Mouse (Mus musculus) right cerebral cortex, postnatal 10 days (tissue): ENCODE data around the gene Atp4a.
A peak's percentile ranks its signal among the peaks of the same experiment; 100 is the strongest.

Experiments used
- DNase-seq, 2 experiments: peaks; one replicate each; pipeline ENCODE4 v3.0.0; 2021; ENCODE audit warnings: low spot score in 2 of 2

The Atp4a gene

DNA sequence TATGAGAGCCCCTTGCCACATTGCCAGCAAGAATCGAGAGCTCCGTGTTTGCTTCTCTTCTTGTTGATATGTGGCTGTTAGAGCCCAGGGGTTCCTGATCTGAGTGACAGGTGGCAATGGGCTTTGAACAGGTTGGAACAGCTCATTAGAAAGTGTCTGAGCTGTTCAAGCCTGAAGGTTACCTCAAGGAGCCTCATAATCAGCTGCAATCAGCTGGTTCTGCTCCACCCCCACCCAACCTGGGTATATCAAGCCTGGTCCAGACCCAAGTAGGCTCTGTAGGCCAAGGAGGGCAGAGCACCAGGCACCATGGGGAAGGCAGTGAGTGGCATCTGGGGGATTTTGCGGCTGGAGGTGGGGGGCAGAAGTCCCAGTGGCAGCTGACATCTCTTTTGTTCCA lies at the start of gene Atp4a:
Gene Atp4a, plus strand, starts transcription at position 268 of the 400 bp plus-strand sequence.
- no peak for DNase-seq

DNA sequence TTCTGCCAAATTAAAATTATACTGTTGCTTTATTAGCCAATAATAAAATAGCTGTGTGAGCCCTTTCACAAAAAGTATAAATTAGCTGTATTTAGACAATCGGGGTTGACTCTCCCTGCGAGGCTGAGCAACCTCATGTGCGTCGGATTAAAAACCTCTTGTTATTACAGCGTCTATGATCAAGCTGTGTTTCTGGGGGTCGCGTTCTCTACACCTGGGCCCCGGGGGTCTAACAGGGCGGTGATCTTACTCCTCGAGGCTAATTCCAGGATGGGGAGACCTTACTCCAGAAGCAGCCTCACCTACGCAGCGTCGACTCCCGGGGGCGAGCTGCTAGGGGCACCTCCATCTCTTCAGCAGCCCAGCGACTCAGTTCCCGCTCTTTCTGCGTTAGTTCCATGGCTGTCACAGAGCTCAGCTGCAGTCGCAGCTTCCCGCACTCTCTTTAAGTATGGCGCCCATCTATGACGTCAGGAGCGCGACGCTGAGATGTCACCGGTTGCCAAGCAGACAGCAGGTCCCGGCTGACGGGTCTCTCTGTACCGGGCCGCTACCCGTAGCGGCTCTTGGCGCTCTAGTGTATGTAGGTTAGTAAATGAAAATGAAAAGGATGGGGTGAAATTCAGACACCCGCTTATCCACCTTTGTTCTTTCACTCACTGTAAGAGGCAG lies 47.3 kb upstream of the Atp4a start, which contains the start of gene Haus5:
Gene Haus5, minus strand, starts transcription at position 466 of the 672 bp plus-strand sequence.
- peak; percentile 96 for DNase-seq

DNA sequence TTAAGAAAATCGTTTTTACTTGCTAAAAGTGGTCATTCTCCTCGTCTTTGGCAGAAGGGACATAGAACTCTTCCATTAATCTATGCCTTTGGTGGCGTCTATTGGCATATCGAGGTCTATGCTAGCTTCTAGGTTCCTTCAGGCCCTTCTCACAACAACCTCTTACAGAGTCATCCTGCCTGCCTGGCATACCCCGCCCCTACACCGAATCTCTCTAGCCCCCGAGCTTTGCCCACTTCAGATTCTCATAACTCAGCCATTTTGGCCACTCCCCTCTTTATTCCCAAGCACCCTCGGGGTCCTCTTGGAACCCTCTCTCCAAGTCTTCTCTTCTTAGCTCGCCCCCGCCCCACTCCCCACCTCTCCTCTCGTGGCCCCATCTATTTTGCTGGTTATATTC lies 46.7 kb upstream of the Atp4a start:
- DNase-seq = peak; percentile 30 to 43

DNA sequence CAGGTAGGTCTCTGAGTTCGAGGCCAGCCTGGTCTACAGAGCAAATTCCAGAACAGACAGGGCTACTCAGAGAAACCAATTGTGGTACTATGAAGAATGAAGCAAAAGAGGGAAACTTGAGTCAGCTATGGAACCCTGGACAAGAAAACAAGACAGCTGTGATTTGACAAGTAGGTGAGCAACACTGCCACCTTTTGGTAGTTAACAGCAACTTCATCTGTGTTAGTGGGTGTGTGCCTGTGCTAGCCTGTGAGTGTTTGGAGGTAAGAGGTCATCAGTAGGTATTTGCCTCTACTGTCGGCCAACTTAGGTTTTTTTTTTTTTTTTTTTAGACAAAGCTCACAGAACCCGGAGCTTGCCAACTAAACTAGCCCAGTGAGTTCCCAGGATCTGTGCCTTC lies 42.8 kb upstream of the Atp4a start:
- DNase-seq = no peak

DNA sequence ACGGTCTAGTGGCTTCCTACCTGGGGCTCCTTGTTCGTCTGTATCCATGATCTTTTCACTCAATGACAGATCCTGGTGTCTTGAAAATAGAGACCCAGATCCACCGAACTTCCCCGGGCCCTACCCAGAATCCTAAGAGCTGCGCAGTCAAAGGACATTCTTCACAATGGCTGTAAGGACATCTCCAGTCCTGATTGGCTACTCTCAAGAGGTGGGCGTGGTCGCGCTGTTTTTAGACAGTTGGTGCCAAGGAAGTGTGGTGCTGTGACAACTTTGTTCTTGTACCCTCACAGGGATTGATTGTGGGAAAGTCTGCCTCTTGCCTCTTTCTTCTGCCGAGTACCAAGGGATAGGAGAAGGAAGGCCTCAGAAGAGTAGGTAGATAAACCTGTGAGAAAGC lies 40.5 kb upstream of the Atp4a start, which contains the start of gene Pmis2:
Gene Pmis2, minus strand, starts transcription at position 126 of the 400 bp plus-strand sequence.
- no peak for DNase-seq

DNA sequence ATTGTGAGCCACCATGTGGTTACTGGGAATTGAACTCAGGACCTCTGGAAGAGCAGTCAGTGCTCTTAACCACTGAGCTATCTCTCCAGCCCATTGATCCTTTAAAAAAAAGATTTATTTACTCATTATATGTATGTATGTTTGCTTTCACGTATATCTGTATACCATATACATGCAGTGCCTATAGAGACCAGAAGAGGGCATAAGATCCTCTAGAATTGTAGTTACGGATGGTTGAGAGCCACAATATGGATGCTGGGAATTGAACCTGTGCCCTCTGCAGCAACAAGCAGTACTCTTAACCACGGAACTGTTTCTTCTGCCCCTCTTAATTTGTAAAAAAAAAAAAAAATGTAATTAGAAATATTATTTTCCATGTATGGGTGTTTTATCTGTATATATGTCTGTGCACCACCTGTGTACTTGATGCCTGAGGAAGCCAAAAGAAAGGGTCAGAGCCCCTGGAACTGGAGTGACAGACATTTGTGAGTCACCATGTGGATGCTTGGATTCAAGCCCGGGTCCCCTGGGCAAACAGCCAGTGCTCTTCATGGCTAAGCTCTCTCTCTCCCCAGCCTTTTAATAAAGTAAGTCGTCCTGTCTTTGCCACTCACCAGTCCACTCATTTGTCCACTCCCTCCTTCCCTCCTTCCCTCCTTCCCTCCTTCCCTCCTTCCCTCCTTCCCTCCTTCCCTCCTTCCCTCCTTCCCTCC lies 33.6 kb upstream of the Atp4a start:
- peak; percentile 35 to 54 for DNase-seq

DNA sequence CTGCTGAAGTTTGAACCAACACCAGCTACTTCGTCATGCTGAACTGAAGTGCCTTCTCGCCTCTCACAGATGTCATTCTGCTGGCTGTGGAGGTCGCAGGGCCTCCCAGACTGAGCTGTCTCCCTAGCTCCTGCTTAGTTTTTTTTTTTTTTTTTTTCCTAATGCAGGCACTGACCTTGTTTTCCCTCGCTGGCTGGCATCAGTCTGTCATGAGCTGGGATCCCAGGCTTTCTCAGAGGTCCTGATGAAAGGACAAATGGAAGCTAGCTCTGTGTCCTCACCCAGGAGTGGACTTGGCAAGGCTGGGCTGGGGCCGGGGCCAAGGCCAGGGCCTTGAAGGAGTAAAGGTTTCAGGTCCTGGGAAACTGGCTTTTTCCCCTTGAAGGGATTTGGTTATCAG lies 30.1 kb upstream of the Atp4a start:
- no peak for DNase-seq

DNA sequence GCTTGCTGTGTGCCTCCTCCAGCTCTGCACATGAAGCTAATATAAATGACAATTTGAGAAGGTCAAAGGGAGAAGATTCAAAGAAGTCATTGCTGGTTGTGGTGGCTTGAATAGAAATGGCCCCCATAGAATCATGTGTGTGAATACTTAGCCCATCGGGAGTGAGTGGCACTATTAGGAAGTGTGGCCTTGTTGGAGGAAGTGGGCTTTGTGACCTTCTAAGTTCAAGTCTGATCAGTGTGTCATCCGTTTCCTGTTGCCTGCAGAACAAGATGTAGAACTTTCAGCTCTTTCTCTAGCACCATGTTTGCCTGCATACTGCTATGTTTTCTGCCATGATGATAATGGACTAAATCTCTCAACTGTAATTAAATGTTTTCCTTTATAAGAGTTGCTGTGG lies 28.6 kb upstream of the Atp4a start:
- DNase-seq = no peak

DNA sequence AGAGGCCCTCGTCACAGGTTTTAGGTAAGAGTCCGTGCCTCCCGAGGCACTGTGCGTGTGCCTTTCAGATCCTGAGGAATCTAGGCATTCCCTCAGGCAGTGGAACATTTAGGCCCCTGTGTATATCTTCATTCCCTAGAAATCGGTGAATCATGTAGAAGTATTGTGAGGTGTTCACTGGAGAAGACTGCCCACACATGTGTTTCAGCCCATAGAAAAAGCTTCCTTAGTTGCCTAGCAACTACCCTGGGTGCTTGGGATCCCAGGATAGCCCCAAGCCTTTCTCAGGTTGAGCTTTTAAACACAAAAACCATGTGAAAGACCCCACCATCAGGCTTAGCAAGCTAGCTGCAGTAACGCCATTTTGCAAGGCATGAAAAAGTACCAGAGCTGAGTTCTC lies 23.7 kb upstream of the Atp4a start:
- DNase-seq = no peak

DNA sequence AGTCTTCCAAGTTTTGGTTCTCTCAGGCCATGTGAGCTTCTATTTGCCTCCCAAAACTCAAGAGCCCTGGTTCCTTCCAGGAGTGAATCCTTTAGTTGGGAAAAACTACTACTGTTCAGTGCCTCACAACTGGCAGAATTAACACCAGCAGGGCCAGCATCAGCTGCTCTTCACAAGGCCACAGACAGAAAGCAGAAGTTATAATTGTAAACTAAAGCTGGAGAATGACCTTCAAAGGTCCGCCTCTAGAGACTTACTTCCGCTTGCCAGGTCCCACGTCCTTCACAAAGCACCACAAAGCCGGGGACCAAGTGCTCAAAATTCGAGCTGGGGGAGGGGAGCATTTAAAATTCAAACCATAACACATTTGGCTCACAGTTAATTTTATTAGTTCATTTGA lies 13.9 kb upstream of the Atp4a start:
- DNase-seq = no peak

DNA sequence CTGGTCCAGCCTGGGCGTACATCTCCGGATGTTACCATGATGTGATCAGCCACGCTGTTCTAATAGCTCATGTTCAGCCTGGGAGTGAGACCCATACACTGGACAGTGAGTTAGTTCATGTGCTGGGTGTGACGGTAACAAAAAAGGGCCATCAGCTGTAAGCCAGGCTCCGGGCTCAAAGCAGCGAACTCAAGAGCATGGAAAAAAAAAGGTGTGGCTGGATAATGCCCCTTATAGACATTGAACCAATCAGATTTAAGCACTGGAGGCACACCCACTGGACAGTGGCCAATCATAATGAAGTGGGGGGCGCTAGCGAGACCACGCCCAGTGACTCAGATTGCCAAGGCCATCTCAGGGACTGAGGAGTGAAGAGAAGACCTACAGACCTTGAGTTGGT lies 13.4 kb upstream of the Atp4a start, which contains the start of gene 2200002J24Rik:
Gene 2200002J24Rik, plus strand, starts transcription at position 338 of the 400 bp plus-strand sequence.
- no peak for DNase-seq

DNA sequence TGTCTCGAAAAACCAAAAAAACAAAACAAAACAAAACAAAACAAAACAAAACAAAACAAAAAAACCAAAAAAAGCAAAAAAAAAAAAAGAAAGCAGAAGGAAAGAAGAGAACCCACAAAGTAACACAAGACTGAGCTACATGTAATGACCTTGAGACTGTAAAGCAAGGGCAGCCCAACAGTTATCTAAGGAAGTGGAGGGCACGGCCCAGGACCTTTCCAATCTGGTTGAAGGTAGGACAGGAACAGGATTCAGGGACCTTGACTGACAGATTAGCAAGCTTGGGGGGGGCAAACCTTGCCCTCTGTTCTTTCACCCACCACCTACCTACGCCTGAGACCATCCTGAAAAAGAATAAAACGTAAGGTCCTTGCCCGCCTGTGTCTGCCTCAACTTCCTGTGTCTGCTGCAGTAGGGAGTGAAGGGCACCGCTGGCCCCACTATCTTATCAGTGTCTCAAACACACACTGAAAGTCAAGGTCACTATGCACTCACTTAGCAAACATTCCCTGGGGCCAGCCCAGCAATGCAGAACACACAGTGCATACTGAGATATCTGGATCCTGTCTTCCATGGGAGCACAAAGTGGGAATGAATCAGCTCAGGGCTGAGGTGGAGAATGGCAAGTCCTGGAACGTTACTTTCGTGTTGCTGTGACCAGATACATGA lies 5.7 kb upstream of the Atp4a start:
- DNase-seq = no peak

DNA sequence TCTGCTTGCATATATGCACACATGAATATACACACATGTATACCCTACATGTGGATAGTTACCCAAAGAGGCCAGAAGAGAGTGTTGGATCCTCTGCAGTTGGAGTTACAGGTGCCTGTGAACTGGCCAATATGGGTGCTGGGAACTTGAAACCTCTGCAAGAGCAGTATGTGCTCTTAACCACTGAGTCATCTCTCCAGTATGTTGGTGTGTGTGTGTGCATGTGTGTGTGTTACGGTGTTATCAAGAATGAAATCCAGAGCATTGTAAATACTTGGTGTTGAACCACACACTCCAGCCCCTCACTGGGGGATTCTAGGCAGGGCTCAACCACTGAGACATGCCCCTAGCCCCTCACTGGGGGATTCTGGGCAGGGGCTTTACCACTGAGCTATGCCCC lies 4.6 kb upstream of the Atp4a start:
- DNase-seq = no peak

DNA sequence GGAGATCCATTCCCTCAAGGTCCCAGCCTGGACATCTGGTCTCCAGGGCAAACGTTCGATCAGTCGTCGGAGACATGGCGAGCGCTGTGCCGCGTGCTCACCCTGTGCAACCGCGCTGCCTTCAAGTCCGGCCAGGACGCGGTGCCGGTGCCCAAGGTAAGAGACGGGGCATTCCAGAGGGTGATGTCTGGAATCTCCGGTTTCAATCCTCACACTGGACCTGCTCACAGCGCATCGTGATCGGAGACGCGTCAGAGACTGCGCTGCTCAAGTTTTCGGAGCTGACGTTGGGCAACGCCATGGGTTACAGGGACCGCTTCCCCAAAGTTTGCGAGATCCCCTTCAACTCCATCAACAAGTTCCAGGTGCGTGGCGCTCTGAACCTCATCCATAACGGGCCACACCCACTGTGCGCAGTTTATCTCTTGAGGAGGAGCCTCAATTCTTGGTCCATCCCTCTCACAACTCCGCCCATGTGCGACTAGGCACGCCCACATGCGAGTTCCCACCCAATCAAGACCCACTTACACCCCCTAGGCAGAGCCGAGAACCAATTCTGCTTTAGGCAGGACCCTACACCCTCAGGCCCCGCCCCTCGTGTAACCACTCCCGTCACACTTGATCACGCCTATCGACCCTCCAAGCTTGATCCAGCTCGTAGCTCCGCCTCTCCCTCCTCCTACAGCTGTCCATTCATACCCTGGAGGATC lies 5.2 kb downstream of the Atp4a start:
- peak; percentile 86 to 88 for DNase-seq

DNA sequence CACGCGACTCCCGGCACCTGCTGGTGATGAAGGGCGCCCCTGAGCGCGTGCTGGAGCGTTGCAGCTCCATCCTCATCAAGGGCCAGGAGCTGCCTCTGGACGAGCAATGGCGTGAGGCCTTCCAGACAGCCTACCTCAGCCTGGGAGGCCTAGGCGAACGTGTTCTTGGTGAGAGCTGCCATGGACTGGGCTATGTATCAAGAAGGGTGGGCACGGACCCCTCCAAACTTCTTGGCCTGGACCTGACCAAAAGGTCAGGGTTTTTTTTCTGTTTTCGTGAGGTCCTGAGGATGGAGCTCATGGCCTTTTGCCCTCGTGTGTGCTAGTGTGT lies 5.7 kb downstream of the Atp4a start:
- no peak for DNase-seq

DNA sequence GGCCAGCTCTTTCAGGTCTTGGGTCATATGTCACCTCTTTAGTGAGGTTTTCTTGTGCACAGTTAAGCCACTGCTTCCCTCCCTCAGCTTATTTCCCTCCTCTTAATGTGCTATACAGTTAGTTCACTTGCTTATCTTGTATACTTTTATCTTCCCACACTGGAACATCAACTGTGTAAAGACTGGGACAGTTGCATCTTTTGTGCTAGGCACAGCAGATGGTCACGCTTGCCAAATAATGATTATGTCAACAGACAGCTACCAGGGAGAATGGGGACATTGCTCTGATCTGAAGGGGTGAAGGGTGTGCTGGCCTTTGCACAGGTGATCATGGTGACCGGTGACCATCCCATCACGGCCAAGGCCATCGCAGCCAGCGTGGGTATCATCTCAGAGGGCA lies 7.7 kb downstream of the Atp4a start:
- DNase-seq = peak in 1 of 2 experiments; percentile 23

DNA sequence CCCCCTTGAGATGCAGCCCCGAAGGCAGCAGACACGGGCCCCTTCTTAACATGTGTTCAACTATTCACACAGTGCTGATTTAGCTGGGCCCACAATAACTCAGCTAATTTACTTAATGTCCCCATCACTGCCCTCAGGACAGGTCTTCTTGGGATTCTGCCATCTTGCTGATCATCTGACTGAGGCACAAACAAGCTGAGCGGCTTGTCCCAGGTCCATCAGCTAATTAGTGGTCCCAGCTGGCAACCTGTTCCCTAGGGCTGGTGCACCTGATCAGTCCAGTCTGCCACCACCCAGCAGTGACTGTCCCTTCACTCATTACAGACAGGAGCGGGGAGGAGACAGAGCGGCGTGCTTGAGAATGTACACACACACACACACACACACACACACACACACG lies 9.3 kb downstream of the Atp4a start:
- no peak for DNase-seq

DNA sequence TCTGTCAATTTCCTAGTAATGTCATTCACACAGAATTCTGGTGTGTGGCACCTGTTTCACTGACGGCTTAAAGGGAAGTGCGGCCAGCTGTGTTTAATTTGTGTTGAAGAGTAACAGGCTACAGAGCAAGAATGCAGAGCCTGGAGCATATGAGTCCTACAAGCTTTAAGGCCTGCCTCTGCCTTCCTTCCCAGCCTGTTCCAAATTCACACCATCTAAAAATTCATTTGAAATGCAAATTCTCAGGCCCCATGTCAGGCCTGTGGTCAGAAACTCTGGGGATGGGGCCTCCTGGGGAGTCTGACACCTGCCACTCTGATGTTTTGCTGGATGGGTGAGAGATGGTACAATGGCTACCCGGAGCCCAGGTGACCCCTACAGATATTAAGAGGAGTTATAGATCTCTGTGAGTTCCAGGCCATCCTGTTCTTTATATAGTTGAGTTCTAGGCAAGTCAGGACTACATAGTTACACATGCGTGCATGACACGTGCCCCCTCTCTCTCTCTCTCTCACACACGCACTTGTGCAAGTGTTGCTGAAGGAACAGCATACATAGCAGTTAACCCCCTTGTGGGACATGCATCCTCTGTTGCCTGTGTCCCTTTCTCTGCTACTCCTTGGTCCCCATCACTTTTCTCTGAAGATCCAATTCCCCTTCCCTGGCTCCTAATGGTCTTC lies 11.4 kb downstream of the Atp4a start:
- DNase-seq = no peak

DNA sequence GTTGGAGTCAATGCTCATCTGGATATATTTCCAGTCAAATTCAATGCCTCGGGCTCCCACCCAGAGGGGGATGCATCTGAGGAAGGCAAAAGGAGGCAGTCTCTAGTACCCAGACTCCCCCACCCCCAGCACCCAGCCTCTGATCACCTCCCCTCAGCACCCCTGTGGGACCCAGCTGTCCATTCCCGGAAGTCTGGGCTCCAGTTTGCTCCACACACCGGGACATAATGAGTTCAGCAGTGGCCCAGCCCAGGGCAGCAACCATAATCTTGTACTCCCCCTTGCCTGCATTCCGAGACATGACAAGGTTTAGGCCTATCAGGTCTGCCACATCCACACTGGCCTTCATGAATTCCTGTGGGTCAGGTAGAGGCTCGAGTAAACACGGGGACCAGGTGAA lies 16.2 kb downstream of the Atp4a start:
- no peak for DNase-seq

DNA sequence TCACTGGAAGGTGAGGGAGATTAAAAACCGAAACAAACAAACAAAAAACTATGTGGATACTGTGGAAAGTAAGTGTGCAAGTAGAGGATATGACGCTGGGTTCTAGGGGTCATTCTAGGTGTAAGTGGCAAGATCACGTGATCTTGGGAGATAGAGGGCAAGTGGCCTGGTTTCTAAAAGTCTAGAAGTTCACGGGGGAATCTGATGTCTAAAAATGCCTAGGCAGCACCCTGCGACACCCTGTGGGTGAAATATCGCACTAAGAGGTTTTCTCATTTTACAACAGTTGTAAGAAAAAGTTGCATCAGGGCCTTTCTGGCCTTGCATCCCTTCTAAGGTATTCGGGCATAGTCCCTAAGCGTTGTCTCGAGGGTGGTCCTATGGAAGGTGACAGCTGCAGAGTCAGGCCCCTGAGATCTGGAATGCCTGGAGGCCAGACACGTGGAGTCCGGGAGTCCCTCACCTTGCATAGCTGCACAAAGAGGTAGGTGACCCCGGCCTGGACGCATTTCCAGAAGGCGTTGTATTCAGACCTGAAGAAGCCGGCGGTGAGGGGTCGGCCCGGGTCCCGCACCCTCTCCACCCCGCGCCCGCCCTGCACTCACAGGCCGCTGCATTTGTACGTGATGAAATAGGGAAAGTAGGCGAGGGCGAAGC lies 16.9 kb downstream of the Atp4a start:
- DNase-seq = no peak

DNA sequence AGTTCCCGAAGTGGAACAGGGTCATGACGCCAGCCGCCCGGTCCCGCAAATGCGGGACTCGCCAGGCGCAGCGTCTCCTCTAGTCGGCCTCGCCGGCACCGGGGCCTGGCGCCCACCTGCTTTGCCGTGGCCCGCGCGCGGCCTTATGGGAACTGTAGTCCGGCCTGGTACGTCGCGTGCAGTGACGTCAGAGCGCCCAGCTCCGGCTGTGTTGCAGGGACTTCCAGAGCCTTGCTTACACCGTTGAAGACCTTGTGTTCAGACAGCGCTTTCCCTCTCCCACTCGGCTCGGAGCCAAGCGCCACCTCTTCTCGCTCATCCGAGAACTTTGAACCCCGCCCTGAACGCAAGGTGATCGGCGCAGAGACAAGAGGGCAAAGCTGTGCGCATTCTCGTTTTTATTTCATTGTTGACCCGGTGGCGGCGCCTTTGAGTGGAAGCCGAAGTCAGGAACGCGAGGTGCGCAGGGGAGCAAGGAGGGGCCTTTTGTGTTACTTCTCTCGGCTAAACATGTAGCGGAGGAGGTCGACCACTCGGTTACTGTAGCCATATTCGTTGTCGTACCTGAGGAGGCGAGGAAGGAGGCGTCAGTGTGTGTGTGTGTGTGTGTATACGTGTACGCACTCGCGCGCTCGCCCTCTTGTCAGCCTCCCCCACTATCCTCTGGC lies 17.5 kb downstream of the Atp4a start, which contains the start of gene Tmem147:
Gene Tmem147, minus strand, starts transcription at position 145 of the 668 bp plus-strand sequence.
- DNase-seq = peak; percentile 97 to 98
